Mouse (Mus musculus) T-helper 17 cell (primary cell): ENCODE measurements around the gene Pycr1.

Source experiments
- in situ Hi-C, 2 experiments: fragments of 300-600 bp; cut with MboI, MseI; formaldehyde crosslinking; loops; 1 replicate in 1 of 2; 2 replicates in 1 of 2; pipeline ENCODE4 v1.15.1; 2025; ENCODE audit warnings: high pct_unique_total_duplicates in 2 of 2

Gene Pycr1

GRCm38 (mm10) chr11:120658876-120659410 is 15.4 kb upstream of the Pycr1 start:
- in situ Hi-C loops, result no loop called here

- in situ Hi-C loops, result no loop called here
These were observed 13.7 kb upstream of the Pycr1 start for GRCm38 (mm10) chr11:120657301-120657700.

GRCm38 (mm10) chr11:120654741-120655140 is 11.2 kb upstream of the Pycr1 start:
- in situ Hi-C loops, result no loop called here

GRCm38 (mm10) chr11:120651872-120652271 is 8.3 kb upstream of the Pycr1 start:
- in situ Hi-C loops, result no loop called here

GRCm38 (mm10) chr11:120648001-120648476 is 4.5 kb upstream of the Pycr1 start, which contains the start of gene Myadml2:
Gene Myadml2 (minus strand): TSS chr11:120648158.
- in situ Hi-C loops, result no loop called here

- in situ Hi-C loops, result no loop called here
These were observed 3.7 kb upstream of the Pycr1 start for GRCm38 (mm10) chr11:120647047-120647830.

GRCm38 (mm10) chr11:120642939-120643600 is 499 bp downstream of the Pycr1 start:
- in situ Hi-C loops, result no loop called here

GRCm38 (mm10) chr11:120641869-120642268 is 1.7 kb downstream of the Pycr1 start:
- in situ Hi-C loops, result no loop called here

- in situ Hi-C loops, result no loop called here
These were observed 2.3 kb downstream of the Pycr1 start for GRCm38 (mm10) chr11:120641255-120641654.

GRCm38 (mm10) chr11:120634810-120635209 is 8.8 kb downstream of the Pycr1 start:
- in situ Hi-C loops, result no loop called here

GRCm38 (mm10) chr11:120633520-120634343 is 9.8 kb downstream of the Pycr1 start, which contains the start of gene Mafg:
Gene Mafg (minus strand): TSS chr11:120633600.
- in situ Hi-C loops, result no loop called here

- in situ Hi-C loops, result no loop called here
These were observed 10.7 kb downstream of the Pycr1 start for GRCm38 (mm10) chr11:120632559-120633519.

GRCm38 (mm10) chr11:120631726-120632448 is 11.7 kb downstream of the Pycr1 start:
- in situ Hi-C loops, result no loop called here

- in situ Hi-C loops, result no loop called here
These were observed 12.5 kb downstream of the Pycr1 start for GRCm38 (mm10) chr11:120630881-120631725.

GRCm38 (mm10) chr11:120630401-120630871 is 13.1 kb downstream of the Pycr1 start:
- in situ Hi-C loops, result no loop called here

GRCm38 (mm10) chr11:120629911-120630310 is 13.7 kb downstream of the Pycr1 start:
- in situ Hi-C loops, result loop anchor here in 1 of 2 experiments (5.0 kb wide), 1 partner anchor 82 kb away; the partner anchor contains the start of genes Cenpx and Lrrc45

GRCm38 (mm10) chr11:120629341-120629730 is 14.2 kb downstream of the Pycr1 start:
- in situ Hi-C loops, result loop anchor here in 1 of 2 experiments (5.0 kb wide), 1 partner anchor 83 kb away; the partner anchor contains the start of genes Cenpx and Lrrc45
